Mouse (Mus musculus) thymus, adult 2 months (tissue): Measurements from ENCODE around the gene Pkhd1. TPM values are rescaled to one million over a fixed set of nuclear protein-coding genes. Genes with fewer than 3 reads are reported as not detected.

Experiments used
- DNase-seq: peaks from one replicate; pipeline ENCODE4 v3.0.0; 2021
- H3K27ac ChIP-seq: fragments of 200-500 bp; 2 replicates; pipeline ENCODE4 v1.5.1; 2012; ENCODE audit warnings: low read length, control low read depth; ENCODE audit not compliant: control insufficient read depth, insufficient read depth
- H3K27me3 ChIP-seq: fragments of 200-500 bp; 2 replicates; pipeline ENCODE4 v1.6.1; 2012; ENCODE audit warnings: mild to moderate bottlenecking, low read length, moderate library complexity, mixed read lengths; ENCODE audit not compliant: control insufficient read depth, insufficient read depth
- H3K36me3 ChIP-seq: fragments of 200-500 bp; 2 replicates; pipeline ENCODE4 v1.6.1; 2012; ENCODE audit warnings: mild to moderate bottlenecking, low read length, moderate library complexity; ENCODE audit not compliant: control insufficient read depth, insufficient read depth
- H3K4me1 ChIP-seq: fragments of 200-500 bp; replicated peaks from 2 replicates; pipeline ENCODE4 v1.6.1; 2012; ENCODE audit warnings: low read length; ENCODE audit not compliant: control insufficient read depth, insufficient read depth
- H3K4me3 ChIP-seq: fragments of 200-500 bp; 2 replicates; pipeline ENCODE4 v1.5.1; 2012; ENCODE audit warnings: mild to moderate bottlenecking, low read length, control low read depth, moderate library complexity; ENCODE audit not compliant: control insufficient read depth, insufficient read depth
- CTCF ChIP-seq: fragments of 200-500 bp; IDR thresholded peaks from 2 replicates; pipeline ENCODE4 v1.5.1; 2012; ENCODE audit warnings: mild to moderate bottlenecking, control low read depth, low read length, moderate library complexity, borderline replicate concordance; ENCODE audit not compliant: control insufficient read depth, poor library complexity, insufficient read depth; ENCODE audit errors: extremely low read depth
- POLR2A ChIP-seq: fragments of 200-500 bp; IDR thresholded peaks from 2 replicates; pipeline ENCODE4 v1.6.1; 2012; ENCODE audit warnings: mild to moderate bottlenecking, low read length, control low read depth, moderate library complexity; ENCODE audit not compliant: control insufficient read depth, poor library complexity, insufficient read depth; ENCODE audit errors: extremely low read depth
- WGBS: fragments of 180-500 bp; shearing (Covaris S2); methylation state at CpG from one replicate; pipeline ENCODE4 v1.1.7; 2018; 5-methylcytosine and 5-hydroxymethylcytosine counted together
- polyA plus RNA-seq: library from polyadenylated mRNA; depleted of rRNA; stranded (reverse); fragments of >200 nt; gene quantifications from 2 replicates; pipeline ENCODE4 v1.2.3, GENCODE M21; 2012; rRNA removed

Pkhd1 gene
- polyA plus RNA-seq, 1 experiment, result 0.03 TPM

GRCm38 (mm10) chr1:20039389-20039788 lies 578.5 kb downstream of the Pkhd1 start:
- no peak for TF ChIP-seq CTCF
- DNase-seq, result no peak
- no peak overlapping the region for H3K27ac ChIP-seq
- no peaks in the 10 kb centered on the region for H3K4me1 ChIP-seq
- 96% methylated on average over 3 of the region's 3 CpGs for WGBS
- H3K27me3 ChIP-seq, result no peaks in the 10 kb centered on the region
- H3K4me3 ChIP-seq, result no peak overlapping the region
- no peaks in the 10 kb centered on the region for H3K36me3 ChIP-seq

- no peak for TF ChIP-seq POLR2A
- no peak for TF ChIP-seq CTCF
- Histone ChIP-seq H3K27ac (no peak overlapping the region), H3K27me3 (no peaks in the 10 kb centered on the region), H3K4me1 (no peaks in the 10 kb centered on the region), H3K36me3 (no peaks in the 10 kb centered on the region), H3K4me3 (no peak overlapping the region)
- DNase-seq, result no peak
- 88% methylated on average over 7 of the region's 7 CpGs for WGBS
Measured at GRCm38 (mm10) chr1:20035277-20035676, 582.6 kb downstream of the Pkhd1 start.

GRCm38 (mm10) chr1:20018198-20018925 lies 599.5 kb downstream of the Pkhd1 start:
- no peak overlapping the region for H3K27ac ChIP-seq
- WGBS, result 84% methylated on average over 8 of the region's 8 CpGs
- TF ChIP-seq CTCF, result no peak
- TF ChIP-seq POLR2A, result no peak
- no peak overlapping the region for H3K4me3 ChIP-seq
- no peak for DNase-seq
- H3K36me3 ChIP-seq, result no peaks in the 10 kb centered on the region
- H3K4me1 ChIP-seq, result no peaks in the 10 kb centered on the region
- no peaks in the 10 kb centered on the region for H3K27me3 ChIP-seq

- H3K4me3 ChIP-seq, result no peak overlapping the region
- WGBS, result 95% methylated on average over 4 of the region's 4 CpGs
- H3K4me1 ChIP-seq, result no peaks in the 10 kb centered on the region
- DNase-seq, result no peak
- TF ChIP-seq CTCF (no peak), POLR2A (no peak)
- no peaks in the 10 kb centered on the region for H3K27me3 ChIP-seq
- no peak overlapping the region for H3K27ac ChIP-seq
- H3K36me3 ChIP-seq, result no peaks in the 10 kb centered on the region
Measured at GRCm38 (mm10) chr1:20017619-20018018, 600.2 kb downstream of the Pkhd1 start.

Other genes with a start within 250 kb of the Pkhd1 start
- 0.19 TPM in 1 of 2 replicates, not detected in the other for gene Il17a, start 112.8 kb upstream of the Pkhd1 start, polyA plus RNA-seq
- 0.15 and 0.49 TPM in 2 replicates for gene Il17f, start 172.6 kb upstream of the Pkhd1 start, polyA plus RNA-seq
- 83.9 and 110 TPM in 2 replicates for gene Mcm3, start 202.2 kb upstream of the Pkhd1 start, polyA plus RNA-seq